Comparison of ENCODE assay signal across 8 mouse cellular contexts in genomic region chr16:22428853-22429341, GRCm38 (mm10). TPM values are rescaled to one million over a fixed set of nuclear protein-coding genes. Genes with fewer than 3 reads are reported as not detected.
DNase-seq lines count a peak whose midpoint lies in the region; ATAC-seq lines count a peak whose summit lies in the region.

No protein-coding gene starts in this region.

- peak overlapping the region; percentile 43 for H3K4me2 ChIP-seq in hindbrain, embryonic 12.5 days (replicated peaks)

- no peaks in the 10 kb centered on the region for H3K36me3 ChIP-seq in hindbrain, embryonic 12.5 days

- peak overlapping the region; percentile 14; the same call in 1 of the 2 replicates for H3K4me3 ChIP-seq in hindbrain, embryonic 12.5 days

- H3K27ac ChIP-seq in hindbrain, embryonic 12.5 days = peak overlapping the region; percentile 68

- no peaks in the 10 kb centered on the region for H3K9me3 ChIP-seq in hindbrain, embryonic 12.5 days (replicated peaks)

- peak; percentile 96 for ATAC-seq in hindbrain, embryonic 12.5 days (ENCODE audit: low FRiP score)

- H3K4me1 ChIP-seq in hindbrain, embryonic 12.5 days = peaks cover 43% of the 10 kb centered on the region

- DNase-seq in ZHBTc4 (ENCODE audit: low read depth, low spot score) = peak; percentile 97
- DNase-seq in cerebellum, postnatal 36 days = peak; percentile 71 to 77
- peak; percentile 72 to 84 for DNase-seq in frontal cortex, postnatal 36 days (ENCODE audit: low spot score in 2 of 2)
- DNase-seq in layer of hippocampus, adult 9-11 months = peak; percentile 93
- peak; percentile 81 to 90 for DNase-seq in lung, adult 18-20 months
- peak; percentile 62 for DNase-seq in ovary, postnatal 36 days (ENCODE audit: low spot score)
- peak; percentile 69 to 71 for DNase-seq in urinary bladder, postnatal 4 days (ENCODE audit: low spot score in 2 of 2)

- WGBS in hindbrain, embryonic 12.5 days = 4% methylated on average over 9 of the region's 9 CpGs

- H3K27me3 ChIP-seq in hindbrain, embryonic 12.5 days = peaks cover 22% of the 10 kb centered on the region

- H3K9ac ChIP-seq in hindbrain, embryonic 12.5 days = no peak overlapping the region

RNA-seq across cellular contexts. Expression of gene Etv5, which starts 10.6 kb away (rescaled TPM):
- 25.4 and 27.3 TPM in 2 replicates for polyA plus RNA-seq in hindbrain, embryonic 12.5 days (2016; fragmentation: Nextera tagmentation; extraction: Ambion mirVana)

Comparison
In these comparisons a context has a peak if more than half of its experiments do, and no peak if none do; other contexts are left out.
1. Peak in every context shown above with its lines: DNase-seq, ATAC-seq, H3K4me3 ChIP-seq and H3K27ac ChIP-seq.